Mouse (Mus musculus): ENCODE data around the gene Gm28308. TPM values are rescaled to one million over a fixed set of nuclear protein-coding genes. Genes with fewer than 3 reads are reported as not detected.

The Gm28308 gene
- polyA plus RNA-seq, 2 experiments = 1.1 to 3.2 TPM

DNA sequence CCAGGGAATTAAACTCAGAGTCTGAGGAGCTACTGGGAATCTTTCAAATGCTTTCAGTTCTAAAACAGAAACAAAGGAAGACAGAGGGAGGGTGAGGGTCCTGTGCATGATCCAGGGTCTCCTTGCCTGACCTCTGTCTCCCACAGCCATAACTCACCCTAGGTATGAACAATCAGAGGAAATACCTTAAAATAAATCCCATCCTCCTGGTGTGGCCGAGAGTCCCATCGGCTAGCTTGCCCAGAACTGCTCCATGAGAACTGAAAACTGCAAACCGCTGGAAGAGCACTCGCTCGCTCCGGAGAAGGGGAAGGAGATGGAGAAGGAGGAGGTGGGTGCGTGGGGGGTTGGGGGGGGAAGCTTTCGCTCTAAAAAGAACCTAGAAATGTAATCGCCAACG lies 33.4 kb downstream of the Gm28308 start:
- Histone ChIP-seq H3K4me1 (ENCODE audit: control insufficient read depth, insufficient read depth, low read length) (peaks cover 38% of the 10 kb centered on the region), H3K9ac (ENCODE audit: low read depth, low read length, severe bottlenecking) (no peak overlapping the region), H3K9me3 (ENCODE audit: control insufficient read depth, low read length) (no peaks in the 10 kb centered on the region), H3K27me3 (ENCODE audit: control insufficient read depth, insufficient read depth, low read length) (peaks cover 58% of the 10 kb centered on the region), H3K36me3 (ENCODE audit: control insufficient read depth, insufficient read depth, low read length) (peaks cover 17% of the 10 kb centered on the region), H3K4me3 (replicated peaks; ENCODE audit: low read length) (no peak overlapping the region), H3K4me2 (replicated peaks; ENCODE audit: low read depth, low read length, severe bottlenecking) (0 out of 2 replicates have a peak overlapping the region, but pooled peaks have one; percentile 0), H3K27ac (replicated peaks; ENCODE audit: low read depth, low read length) (no peak overlapping the region)
- WGBS = 37% methylated on average over 10 of the region's 10 CpGs
- no peak for TF ChIP-seq POLR2A (IDR thresholded peaks at IDR 0.05; ENCODE audit: borderline replicate concordance, extremely low read depth, insufficient read depth, insufficient read length)
- no peak for ATAC-seq (ENCODE audit: low FRiP score, low read depth)
- DNase-seq (ENCODE audit: low spot score) = no peak

- Histone ChIP-seq H3K9me3 (ENCODE audit: control insufficient read depth, low read length) (no peaks in the 10 kb centered on the region), H3K36me3 (ENCODE audit: control insufficient read depth, insufficient read depth, low read length) (peaks cover 17% of the 10 kb centered on the region), H3K27ac (replicated peaks; ENCODE audit: low read depth, low read length) (no peak overlapping the region), H3K4me1 (ENCODE audit: control insufficient read depth, insufficient read depth, low read length) (peaks cover 32% of the 10 kb centered on the region), H3K4me2 (replicated peaks; ENCODE audit: low read depth, low read length, severe bottlenecking) (no peak overlapping the region; the same call in 1 of the 2 replicates), H3K27me3 (ENCODE audit: control insufficient read depth, insufficient read depth, low read length) (peaks cover 54% of the 10 kb centered on the region), H3K4me3 (replicated peaks; ENCODE audit: low read length) (no peak overlapping the region), H3K9ac (ENCODE audit: low read depth, low read length, severe bottlenecking) (no peak overlapping the region)
- 25% methylated on average over 4 of the region's 4 CpGs for WGBS
- TF ChIP-seq POLR2A (IDR thresholded peaks at IDR 0.05; ENCODE audit: borderline replicate concordance, extremely low read depth, insufficient read depth, insufficient read length) = no peak
- ATAC-seq (ENCODE audit: low FRiP score, low read depth) = no peak
- DNase-seq (ENCODE audit: low spot score) = no peak
These were observed 34.0 kb downstream of the Gm28308 start for GRCm38 (mm10) chr6:52178918-52179665.

GRCm38 (mm10) chr6:52177806-52178205 lies 35.3 kb downstream of the Gm28308 start:
- DNase-seq (ENCODE audit: low spot score) (no peak), ATAC-seq (ENCODE audit: low FRiP score, low read depth) (no peak)
- no peaks in the 10 kb centered on the region for H3K9me3 ChIP-seq (ENCODE audit: control insufficient read depth, low read length)
- peaks cover 33% of the 10 kb centered on the region for H3K4me1 ChIP-seq (ENCODE audit: control insufficient read depth, insufficient read depth, low read length)
- peak overlapping the region; percentile 40 for H3K4me3 ChIP-seq (replicated peaks; ENCODE audit: low read length)
- peaks cover 13% of the 10 kb centered on the region for H3K36me3 ChIP-seq (ENCODE audit: control insufficient read depth, insufficient read depth, low read length)
- WGBS = 22% methylated on average over 9 of the region's 9 CpGs
- H3K4me2 ChIP-seq (replicated peaks; ENCODE audit: low read depth, low read length, severe bottlenecking) = peak overlapping the region; percentile 68
- no peak overlapping the region for H3K9ac ChIP-seq (ENCODE audit: low read depth, low read length, severe bottlenecking)
- no peak overlapping the region for H3K27ac ChIP-seq (replicated peaks; ENCODE audit: low read depth, low read length)
- TF ChIP-seq POLR2A (IDR thresholded peaks at IDR 0.05; ENCODE audit: borderline replicate concordance, extremely low read depth, insufficient read depth, insufficient read length) = no peak
- peaks cover 57% of the 10 kb centered on the region for H3K27me3 ChIP-seq (ENCODE audit: control insufficient read depth, insufficient read depth, low read length)

DNA sequence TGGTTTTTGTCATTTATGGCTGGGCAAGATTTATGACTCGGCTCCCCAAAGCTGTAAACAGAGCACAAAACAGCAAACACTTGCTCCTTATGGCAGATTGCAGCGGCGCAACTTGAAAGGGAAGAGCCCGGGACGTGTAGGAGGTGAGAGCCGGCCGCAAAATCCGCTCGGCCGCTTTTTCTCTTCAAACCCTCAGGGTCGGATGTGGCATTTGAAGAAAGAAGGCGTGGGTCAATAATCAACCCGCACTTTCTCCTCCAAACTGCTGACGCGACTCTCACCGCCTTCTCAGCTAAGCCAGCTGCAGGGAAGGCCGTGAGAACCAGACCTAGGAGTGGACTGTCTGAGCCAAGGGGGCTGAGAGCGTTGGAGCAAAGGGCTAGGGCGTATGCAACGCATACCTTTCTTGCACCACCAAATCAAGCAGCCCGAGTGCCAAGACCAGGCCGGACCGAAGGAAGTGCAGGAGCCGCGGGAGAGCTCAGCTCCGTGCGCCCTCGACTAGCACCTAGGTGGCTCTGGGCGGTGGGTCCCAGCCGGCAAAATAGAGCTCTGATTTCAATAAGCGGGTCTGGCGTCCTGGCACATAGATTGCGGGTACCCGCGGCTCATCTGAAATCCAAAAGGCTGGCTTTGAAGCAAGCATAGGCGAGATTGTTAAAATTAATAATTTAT lies 35.9 kb downstream of the Gm28308 start, which contains the start of gene 5730596B20Rik:
TSS of gene 5730596B20Rik (plus strand) at position 438 of the 675 bp plus-strand sequence.
- peak within 1 kb of the TSS; percentile 68 for H3K4me2 ChIP-seq (replicated peaks; ENCODE audit: low read depth, low read length, severe bottlenecking)
- H3K9ac ChIP-seq (ENCODE audit: low read depth, low read length, severe bottlenecking) = 0 out of 2 replicates have a peak within 1 kb of the TSS, but pooled peaks have one; percentile 49
- no peak for DNase-seq (ENCODE audit: low spot score)
- TF ChIP-seq POLR2A (IDR thresholded peaks at IDR 0.05; ENCODE audit: borderline replicate concordance, extremely low read depth, insufficient read depth, insufficient read length) = no peak
- WGBS = 13% methylated on average over 36 of the region's 36 CpGs
- H3K36me3 ChIP-seq (ENCODE audit: control insufficient read depth, insufficient read depth, low read length) = peaks cover 15% of the 10 kb centered on the region
- H3K4me1 ChIP-seq (ENCODE audit: control insufficient read depth, insufficient read depth, low read length) = peaks cover 36% of the 10 kb centered on the region
- H3K4me3 ChIP-seq (replicated peaks; ENCODE audit: low read length) = peak within 1 kb of the TSS; percentile 40
- ATAC-seq (ENCODE audit: low FRiP score, low read depth) = no peak
- H3K9me3 ChIP-seq (ENCODE audit: control insufficient read depth, low read length) = no peaks in the 10 kb centered on the region
- peaks cover 59% of the 10 kb centered on the region for H3K27me3 ChIP-seq (ENCODE audit: control insufficient read depth, insufficient read depth, low read length)
- H3K27ac ChIP-seq (replicated peaks; ENCODE audit: low read depth, low read length) = no peak within 1 kb of the TSS

GRCm38 (mm10) chr6:52176391-52176790 lies 36.7 kb downstream of the Gm28308 start:
- H3K27ac ChIP-seq (replicated peaks; ENCODE audit: low read depth, low read length) = no peak overlapping the region
- peak overlapping the region; percentile 49; the same call in 1 of the 2 replicates for H3K9ac ChIP-seq (ENCODE audit: low read depth, low read length, severe bottlenecking)
- no peak for ATAC-seq (ENCODE audit: low FRiP score, low read depth)

More at GRCm38 (mm10) chr6:52176391-52176790, 36.7 kb downstream of the Gm28308 start:
- peak overlapping the region; percentile 40 for H3K4me3 ChIP-seq (replicated peaks; ENCODE audit: low read length)
- TF ChIP-seq POLR2A (IDR thresholded peaks at IDR 0.05; ENCODE audit: borderline replicate concordance, extremely low read depth, insufficient read depth, insufficient read length) = no peak
- H3K4me2 ChIP-seq (replicated peaks; ENCODE audit: low read depth, low read length, severe bottlenecking) = peak overlapping the region; percentile 68
- 14% methylated on average over 6 of the region's 6 CpGs for WGBS
- DNase-seq (ENCODE audit: low spot score) = no peak
- peaks cover 15% of the 10 kb centered on the region for H3K36me3 ChIP-seq (ENCODE audit: control insufficient read depth, insufficient read depth, low read length)
- peaks cover 65% of the 10 kb centered on the region for H3K27me3 ChIP-seq (ENCODE audit: control insufficient read depth, insufficient read depth, low read length)
- no peaks in the 10 kb centered on the region for H3K9me3 ChIP-seq (ENCODE audit: control insufficient read depth, low read length)
- H3K4me1 ChIP-seq (ENCODE audit: control insufficient read depth, insufficient read depth, low read length) = peaks cover 40% of the 10 kb centered on the region
